Mouse (Mus musculus) 416B (cell line): Measurements from ENCODE around the gene Pnpo.
A peak's percentile ranks its signal among the peaks of the same experiment; 100 is the strongest.

Source experiments
- DNase-seq: peaks from one replicate; pipeline ENCODE4 v3.0.0; 2011; ENCODE audit warnings: low read depth

Pnpo gene

GRCm38 (mm10) chr11:96937549-96938425, 6.0 kb downstream of the Pnpo start:
- DNase-seq, result peak; percentile 71

GRCm38 (mm10) chr11:96935872-96936650, 7.7 kb downstream of the Pnpo start:
- no peak for DNase-seq

- peak; percentile 40 for DNase-seq
These were observed 8.8 kb downstream of the Pnpo start for GRCm38 (mm10) chr11:96934921-96935356.

GRCm38 (mm10) chr11:96933562-96934276, 10.1 kb downstream of the Pnpo start:
- peak; percentile 84 for DNase-seq

- DNase-seq, result no peak
These were observed 12.3 kb downstream of the Pnpo start for GRCm38 (mm10) chr11:96931327-96932062.

- no peak for DNase-seq
These were observed 13.9 kb downstream of the Pnpo start for GRCm38 (mm10) chr11:96929766-96930331.

GRCm38 (mm10) chr11:96929096-96929765, 14.6 kb downstream of the Pnpo start:
- DNase-seq, result no peak

- no peak for DNase-seq
These were observed 15.1 kb downstream of the Pnpo start for GRCm38 (mm10) chr11:96928691-96929090.

- no peak for DNase-seq
These were observed 15.7 kb downstream of the Pnpo start, which contains the start of gene Prr15l for GRCm38 (mm10) chr11:96928088-96928487. TSS of gene Prr15l (plus strand) at chr11:96928104.

GRCm38 (mm10) chr11:96926587-96926986, 17.2 kb downstream of the Pnpo start:
- no peak for DNase-seq

GRCm38 (mm10) chr11:96925469-96926148, 18.2 kb downstream of the Pnpo start:
- no peak for DNase-seq

GRCm38 (mm10) chr11:96924861-96925260, 18.9 kb downstream of the Pnpo start:
- peak; percentile 41 for DNase-seq

- no peak for DNase-seq
These were observed 24.8 kb downstream of the Pnpo start for GRCm38 (mm10) chr11:96919003-96919402.

- DNase-seq, result no peak
These were observed 26.4 kb downstream of the Pnpo start for GRCm38 (mm10) chr11:96917415-96917814.

- no peak for DNase-seq
These were observed 26.8 kb downstream of the Pnpo start for GRCm38 (mm10) chr11:96916885-96917396.

- DNase-seq, result peak; percentile 99
These were observed 27.5 kb downstream of the Pnpo start, which contains the start of gene Cdk5rap3 for GRCm38 (mm10) chr11:96916044-96916884. TSS of gene Cdk5rap3 (minus strand) at chr11:96916496.

- no peak for DNase-seq
These were observed 31.1 kb downstream of the Pnpo start for GRCm38 (mm10) chr11:96912682-96913081.

- peak; percentile 84 for DNase-seq
These were observed 33.8 kb downstream of the Pnpo start for GRCm38 (mm10) chr11:96910003-96910402.

- DNase-seq, result no peak
These were observed 35.2 kb downstream of the Pnpo start for GRCm38 (mm10) chr11:96908594-96908993.
